Mouse (Mus musculus) thymus, postnatal 4 days (tissue): Measurements from ENCODE around the gene Rc3h1.
A peak's percentile ranks its signal among the peaks of the same experiment; 100 is the strongest.
"Not testable (repeated sequence)": the region's sequence is repeated elsewhere in the genome, so short reads cannot be mapped to it uniquely, and the experiment has no call there.

Source experiments
- DNase-seq: peaks from one replicate; pipeline ENCODE4 v3.0.0; 2021

The Rc3h1 gene

GRCm38 (mm10) chr1:160906057-160906557 lies at the start of gene Rc3h1:
Gene Rc3h1, plus strand, starts transcription at chr1:160906418.
- peak; percentile 99 for DNase-seq

GRCm38 (mm10) chr1:160858132-160858531 lies 48.1 kb upstream of the Rc3h1 start:
- no peak for DNase-seq

- DNase-seq, result not testable (repeated sequence)
These were observed 46.3 kb upstream of the Rc3h1 start for GRCm38 (mm10) chr1:160859874-160860273.

GRCm38 (mm10) chr1:160861142-160861541 lies 45.1 kb upstream of the Rc3h1 start:
- no peak for DNase-seq

GRCm38 (mm10) chr1:160861632-160862031 lies 44.6 kb upstream of the Rc3h1 start:
- no peak for DNase-seq

GRCm38 (mm10) chr1:160863027-160863426 lies 43.2 kb upstream of the Rc3h1 start:
- DNase-seq, result peak; percentile 19

- no peak for DNase-seq
These were observed 31.5 kb upstream of the Rc3h1 start for GRCm38 (mm10) chr1:160874757-160875156.

GRCm38 (mm10) chr1:160876968-160877367 lies 29.2 kb upstream of the Rc3h1 start:
- DNase-seq, result no peak

- DNase-seq, result no peak
These were observed 27.7 kb upstream of the Rc3h1 start for GRCm38 (mm10) chr1:160878485-160878884.

- not testable (repeated sequence) for DNase-seq
These were observed 24.8 kb upstream of the Rc3h1 start for GRCm38 (mm10) chr1:160881378-160881777.

GRCm38 (mm10) chr1:160881968-160882367 lies 24.2 kb upstream of the Rc3h1 start:
- DNase-seq, result no peak

- no peak for DNase-seq
These were observed 21.9 kb upstream of the Rc3h1 start for GRCm38 (mm10) chr1:160884273-160884672.

GRCm38 (mm10) chr1:160884993-160885392 lies 21.2 kb upstream of the Rc3h1 start:
- DNase-seq, result no peak

GRCm38 (mm10) chr1:160899701-160900100 lies 6.5 kb upstream of the Rc3h1 start:
- DNase-seq, result no peak

- no peak for DNase-seq
These were observed 2.2 kb upstream of the Rc3h1 start for GRCm38 (mm10) chr1:160904047-160904446.

GRCm38 (mm10) chr1:160906558-160907481 lies 602 bp downstream of the Rc3h1 start:
- DNase-seq, result peak; percentile 70

- DNase-seq, result no peak
These were observed 4.0 kb downstream of the Rc3h1 start for GRCm38 (mm10) chr1:160910176-160910575.

GRCm38 (mm10) chr1:160910812-160911211 lies 4.6 kb downstream of the Rc3h1 start:
- DNase-seq, result no peak

- DNase-seq, result no peak
These were observed 13.2 kb downstream of the Rc3h1 start for GRCm38 (mm10) chr1:160919383-160919782.

- DNase-seq, result peak; percentile 19
These were observed 15.7 kb downstream of the Rc3h1 start for GRCm38 (mm10) chr1:160921938-160922337.

- no peak for DNase-seq
These were observed 25.1 kb downstream of the Rc3h1 start for GRCm38 (mm10) chr1:160931320-160931719.

GRCm38 (mm10) chr1:160933896-160934482 lies 27.8 kb downstream of the Rc3h1 start:
- peak; percentile 40 for DNase-seq

- DNase-seq, result no peak
These were observed 29.3 kb downstream of the Rc3h1 start for GRCm38 (mm10) chr1:160935551-160935950.

GRCm38 (mm10) chr1:160963199-160963598 lies 57.0 kb downstream of the Rc3h1 start:
- no peak for DNase-seq
